Mouse (Mus musculus): ENCODE results near the gene Hsd11b2. TPM values are rescaled to one million over a fixed set of nuclear protein-coding genes. Genes with fewer than 3 reads are reported as not detected.
A peak's percentile ranks its signal among the peaks of the same experiment; 100 is the strongest.

Gene Hsd11b2
- polyA plus RNA-seq, 1 experiment from 2014 or later: 12.6 TPM

DNA sequence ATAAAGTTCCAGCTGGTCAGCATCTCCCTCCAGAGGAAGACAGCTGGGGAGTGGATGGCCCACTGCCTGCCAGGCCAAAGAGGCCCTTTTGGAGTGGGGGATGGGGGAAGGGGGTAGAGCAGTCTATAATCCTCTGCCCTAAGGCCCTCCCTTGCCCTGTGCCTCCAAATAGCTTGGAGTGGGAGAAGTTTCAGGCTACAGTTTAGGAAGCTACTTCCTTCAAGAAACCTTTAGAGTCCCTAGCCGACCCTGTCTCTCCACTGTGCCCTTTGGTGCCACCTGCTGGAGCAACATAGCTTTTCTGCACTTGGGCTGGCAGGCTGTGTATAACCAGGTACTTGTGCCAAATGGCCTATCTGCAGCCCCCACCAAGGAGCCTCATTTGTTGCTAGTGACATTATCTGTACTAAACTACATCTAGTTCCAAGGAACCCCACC lies 15.4 kb downstream of the Hsd11b2 start:
- Histone ChIP-seq H3K27ac (replicated peaks; ENCODE audit: low read depth, low read length) (no peak overlapping the region), H3K4me3 (ENCODE audit: low read depth, low read length) (no peak overlapping the region), H3K4me2 (ENCODE audit: low read depth, low read length) (no peak overlapping the region), H3K9ac (replicated peaks; ENCODE audit: low read length) (no peak overlapping the region), H3K27me3 (ENCODE audit: control insufficient read depth, insufficient read depth, low read length) (no peaks in the 10 kb centered on the region), H3K4me1 (ENCODE audit: control insufficient read depth, insufficient read depth, low read length) (peaks cover 3% of the 10 kb centered on the region; the same call in 1 of the 2 replicates), H3K9me3 (replicated peaks; ENCODE audit: control insufficient read depth, low read length) (no peaks in the 10 kb centered on the region), H3K36me3 (replicated peaks; ENCODE audit: control insufficient read depth, insufficient read depth, low read depth, low read length) (no peaks in the 10 kb centered on the region)
- no peak; the same call in 1 of the 2 replicates for ATAC-seq (replicated peaks; ENCODE audit: insufficient number of reproducible peaks, low FRiP score, low TSS enrichment, low read depth)
- peak; percentile 89 for DNase-seq (ENCODE audit: low spot score)
- WGBS: 4% methylated on average over 1 of the region's 1 CpGs

GRCm38 (mm10) chr8:105536546-105536945 lies 18.0 kb downstream of the Hsd11b2 start:
- DNase-seq (ENCODE audit: low spot score) (no peak), ATAC-seq (replicated peaks; ENCODE audit: insufficient number of reproducible peaks, low FRiP score, low TSS enrichment, low read depth) (no peak)
- Histone ChIP-seq H3K9me3 (replicated peaks; ENCODE audit: control insufficient read depth, low read length) (no peaks in the 10 kb centered on the region), H3K4me1 (ENCODE audit: control insufficient read depth, insufficient read depth, low read length) (peaks cover 3% of the 10 kb centered on the region; the same call in 1 of the 2 replicates), H3K4me2 (ENCODE audit: low read depth, low read length) (no peak overlapping the region), H3K27me3 (ENCODE audit: control insufficient read depth, insufficient read depth, low read length) (no peaks in the 10 kb centered on the region), H3K27ac (replicated peaks; ENCODE audit: low read depth, low read length) (no peak overlapping the region), H3K4me3 (ENCODE audit: low read depth, low read length) (no peak overlapping the region), H3K36me3 (replicated peaks; ENCODE audit: control insufficient read depth, insufficient read depth, low read depth, low read length) (no peaks in the 10 kb centered on the region), H3K9ac (replicated peaks; ENCODE audit: low read length) (no peak overlapping the region)
- WGBS: 98% methylated on average over 3 of the region's 3 CpGs

DNA sequence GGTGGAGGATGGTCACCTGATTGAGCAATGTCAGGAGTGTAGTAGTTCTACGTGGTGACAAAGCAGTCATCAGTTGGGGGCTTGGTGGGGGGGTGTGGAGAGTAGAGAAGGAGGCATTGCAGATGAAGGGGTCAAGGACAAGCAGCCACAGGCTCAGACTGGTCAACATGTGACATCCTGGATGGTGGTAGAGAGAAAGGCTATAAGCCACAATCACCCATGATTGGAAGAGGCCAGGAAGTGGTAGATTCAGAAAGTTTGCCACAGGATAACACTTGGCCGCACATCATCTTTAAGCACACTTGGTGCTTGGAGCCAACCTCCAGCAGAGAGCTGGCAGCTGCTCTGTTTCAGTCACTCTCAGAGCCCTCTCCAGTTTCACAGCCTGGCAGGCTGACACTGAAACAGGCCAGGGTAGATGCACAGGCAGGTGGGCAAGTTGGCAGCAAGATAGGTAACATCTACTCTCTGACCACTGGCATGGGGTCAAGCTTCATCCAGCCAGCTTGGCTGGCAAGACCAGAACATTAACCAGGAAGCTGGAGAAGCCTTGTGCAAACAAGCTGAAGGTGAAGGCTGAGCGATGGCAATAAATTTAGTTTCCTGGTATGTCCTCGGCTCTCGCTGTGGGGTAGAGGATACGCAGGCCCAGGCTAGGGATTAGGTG lies 18.6 kb downstream of the Hsd11b2 start:
- Histone ChIP-seq H3K4me1 (ENCODE audit: control insufficient read depth, insufficient read depth, low read length) (peaks cover 3% of the 10 kb centered on the region; the same call in 1 of the 2 replicates), H3K27me3 (ENCODE audit: control insufficient read depth, insufficient read depth, low read length) (no peaks in the 10 kb centered on the region), H3K36me3 (replicated peaks; ENCODE audit: control insufficient read depth, insufficient read depth, low read depth, low read length) (no peaks in the 10 kb centered on the region), H3K4me3 (ENCODE audit: low read depth, low read length) (no peak overlapping the region), H3K27ac (replicated peaks; ENCODE audit: low read depth, low read length) (no peak overlapping the region), H3K9ac (replicated peaks; ENCODE audit: low read length) (no peak overlapping the region), H3K4me2 (ENCODE audit: low read depth, low read length) (no peak overlapping the region), H3K9me3 (replicated peaks; ENCODE audit: control insufficient read depth, low read length) (no peaks in the 10 kb centered on the region)
- no peak for ATAC-seq (replicated peaks; ENCODE audit: insufficient number of reproducible peaks, low FRiP score, low TSS enrichment, low read depth)
- WGBS: 90% methylated on average over 6 of the region's 6 CpGs
- no peak for DNase-seq (ENCODE audit: low spot score)

- H3K9ac ChIP-seq (replicated peaks; ENCODE audit: low read length): no peak overlapping the region
- H3K4me1 ChIP-seq (ENCODE audit: control insufficient read depth, insufficient read depth, low read length): no peaks in the 10 kb centered on the region
- no peaks in the 10 kb centered on the region for H3K27me3 ChIP-seq (ENCODE audit: control insufficient read depth, insufficient read depth, low read length)
- H3K4me3 ChIP-seq (ENCODE audit: low read depth, low read length): no peak overlapping the region
- 86% methylated on average over 4 of the region's 4 CpGs for WGBS
- H3K27ac ChIP-seq (replicated peaks; ENCODE audit: low read depth, low read length): no peak overlapping the region
- H3K4me2 ChIP-seq (ENCODE audit: low read depth, low read length): no peak overlapping the region
- ATAC-seq (replicated peaks; ENCODE audit: insufficient number of reproducible peaks, low FRiP score, low TSS enrichment, low read depth): no peak
- no peaks in the 10 kb centered on the region for H3K9me3 ChIP-seq (replicated peaks; ENCODE audit: control insufficient read depth, low read length)
- no peaks in the 10 kb centered on the region for H3K36me3 ChIP-seq (replicated peaks; ENCODE audit: control insufficient read depth, insufficient read depth, low read depth, low read length)
- DNase-seq (ENCODE audit: low spot score): no peak
Observed at GRCm38 (mm10) chr8:105538940-105539339, 20.4 kb downstream of the Hsd11b2 start.

DNA sequence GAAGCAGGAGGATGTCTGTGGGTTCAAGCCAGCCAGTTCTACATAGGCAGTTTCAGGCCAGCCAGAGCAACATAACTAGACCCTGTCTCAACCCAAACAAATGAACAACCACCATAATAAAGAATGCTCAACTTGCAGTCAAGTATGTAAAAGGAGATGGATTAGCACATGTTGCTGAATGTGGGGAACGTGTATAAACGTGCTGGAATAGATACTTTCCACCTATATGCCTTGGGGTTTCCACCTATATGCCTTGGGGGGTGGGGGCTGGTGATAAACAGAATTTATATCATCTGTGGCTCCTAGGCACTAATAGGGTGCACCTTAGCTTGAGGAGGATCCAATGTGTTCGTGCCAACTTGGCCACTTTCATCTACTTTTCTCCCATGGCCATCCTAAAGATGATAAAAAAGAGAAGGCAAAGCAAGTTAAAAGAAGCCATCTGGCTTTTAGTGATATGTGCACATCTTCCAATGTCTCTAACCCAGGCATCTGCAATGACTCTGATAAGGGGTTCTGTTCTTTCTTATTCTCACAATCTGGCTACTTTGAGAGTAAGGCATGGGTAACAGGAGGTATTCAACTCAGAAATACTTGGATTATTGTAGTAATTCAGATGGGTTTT lies 23.6 kb downstream of the Hsd11b2 start:
- Histone ChIP-seq H3K9ac (replicated peaks; ENCODE audit: low read length) (no peak overlapping the region), H3K36me3 (replicated peaks; ENCODE audit: control insufficient read depth, insufficient read depth, low read depth, low read length) (no peaks in the 10 kb centered on the region), H3K27me3 (ENCODE audit: control insufficient read depth, insufficient read depth, low read length) (no peaks in the 10 kb centered on the region), H3K27ac (replicated peaks; ENCODE audit: low read depth, low read length) (no peak overlapping the region), H3K9me3 (replicated peaks; ENCODE audit: control insufficient read depth, low read length) (no peaks in the 10 kb centered on the region), H3K4me3 (ENCODE audit: low read depth, low read length) (no peak overlapping the region), H3K4me2 (ENCODE audit: low read depth, low read length) (no peak overlapping the region), H3K4me1 (ENCODE audit: control insufficient read depth, insufficient read depth, low read length) (no peaks in the 10 kb centered on the region)
- ATAC-seq (replicated peaks; ENCODE audit: insufficient number of reproducible peaks, low FRiP score, low TSS enrichment, low read depth) (no peak), DNase-seq (ENCODE audit: low spot score) (no peak)
- 76% methylated on average over 3 of the region's 3 CpGs for WGBS

DNA sequence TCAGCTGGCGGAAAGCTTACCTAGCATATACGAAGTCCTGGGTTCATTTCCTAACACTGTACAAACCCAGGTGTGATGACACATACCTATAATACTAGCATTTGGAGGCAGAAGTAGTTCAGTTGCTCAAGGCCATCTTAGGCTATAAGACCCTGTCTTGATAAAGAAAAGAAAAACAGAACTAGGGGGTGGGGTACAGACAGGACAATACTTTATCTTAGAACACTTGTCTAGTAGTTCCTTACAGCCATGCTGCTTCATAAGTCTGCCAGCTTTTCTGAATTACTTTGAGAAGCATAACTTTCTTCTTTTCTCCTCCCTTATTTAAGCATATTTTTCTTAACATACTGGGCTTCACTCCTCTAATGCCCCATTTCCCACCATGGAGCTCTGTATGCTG lies 24.3 kb downstream of the Hsd11b2 start:
- no peak for ATAC-seq (replicated peaks; ENCODE audit: insufficient number of reproducible peaks, low FRiP score, low TSS enrichment, low read depth)

DNA sequence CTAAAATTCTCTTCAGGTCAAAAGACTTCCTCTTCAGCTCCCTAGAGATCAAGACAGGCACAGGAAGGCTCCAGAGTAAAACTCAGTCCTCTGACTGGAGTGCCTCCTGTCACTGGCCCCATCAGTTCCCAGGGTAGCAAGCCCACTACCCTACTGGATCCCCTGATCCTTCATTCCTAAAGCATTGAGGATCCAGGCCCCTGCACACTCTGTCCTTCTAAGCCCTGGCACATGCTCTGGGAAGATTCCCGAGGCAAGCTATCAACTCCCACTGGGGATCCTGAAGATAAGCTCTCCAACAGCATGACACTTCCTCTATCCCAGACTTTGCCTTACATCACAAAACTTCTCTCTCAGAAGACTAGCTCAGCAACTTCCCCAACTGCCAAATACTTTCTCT lies 25.1 kb downstream of the Hsd11b2 start:
- ATAC-seq (replicated peaks; ENCODE audit: insufficient number of reproducible peaks, low FRiP score, low TSS enrichment, low read depth): no peak
- H3K4me1 ChIP-seq (ENCODE audit: control insufficient read depth, insufficient read depth, low read length): no peaks in the 10 kb centered on the region
- no peak for DNase-seq (ENCODE audit: low spot score)
- 61% methylated on average over 1 of the region's 1 CpGs for WGBS
- H3K27me3 ChIP-seq (ENCODE audit: control insufficient read depth, insufficient read depth, low read length): no peaks in the 10 kb centered on the region
- no peaks in the 10 kb centered on the region for H3K9me3 ChIP-seq (replicated peaks; ENCODE audit: control insufficient read depth, low read length)
- no peak overlapping the region for H3K27ac ChIP-seq (replicated peaks; ENCODE audit: low read depth, low read length)
- H3K36me3 ChIP-seq (replicated peaks; ENCODE audit: control insufficient read depth, insufficient read depth, low read depth, low read length): no peaks in the 10 kb centered on the region
- H3K4me2 ChIP-seq (ENCODE audit: low read depth, low read length): no peak overlapping the region; the same call in 1 of the 2 replicates
- H3K9ac ChIP-seq (replicated peaks; ENCODE audit: low read length): no peak overlapping the region
- H3K4me3 ChIP-seq (ENCODE audit: low read depth, low read length): no peak overlapping the region

More for the DNA sequence above, 24.3 kb downstream of the Hsd11b2 start:
- Histone ChIP-seq H3K9me3 (replicated peaks; ENCODE audit: control insufficient read depth, low read length) (no peaks in the 10 kb centered on the region), H3K36me3 (replicated peaks; ENCODE audit: control insufficient read depth, insufficient read depth, low read depth, low read length) (no peaks in the 10 kb centered on the region), H3K9ac (replicated peaks; ENCODE audit: low read length) (no peak overlapping the region), H3K4me2 (ENCODE audit: low read depth, low read length) (no peak overlapping the region), H3K4me3 (ENCODE audit: low read depth, low read length) (no peak overlapping the region), H3K4me1 (ENCODE audit: control insufficient read depth, insufficient read depth, low read length) (no peaks in the 10 kb centered on the region), H3K27me3 (ENCODE audit: control insufficient read depth, insufficient read depth, low read length) (no peaks in the 10 kb centered on the region), H3K27ac (replicated peaks; ENCODE audit: low read depth, low read length) (no peak overlapping the region)
- no peak for DNase-seq (ENCODE audit: low spot score)
- 90% methylated on average over 2 of the region's 2 CpGs for WGBS

DNA sequence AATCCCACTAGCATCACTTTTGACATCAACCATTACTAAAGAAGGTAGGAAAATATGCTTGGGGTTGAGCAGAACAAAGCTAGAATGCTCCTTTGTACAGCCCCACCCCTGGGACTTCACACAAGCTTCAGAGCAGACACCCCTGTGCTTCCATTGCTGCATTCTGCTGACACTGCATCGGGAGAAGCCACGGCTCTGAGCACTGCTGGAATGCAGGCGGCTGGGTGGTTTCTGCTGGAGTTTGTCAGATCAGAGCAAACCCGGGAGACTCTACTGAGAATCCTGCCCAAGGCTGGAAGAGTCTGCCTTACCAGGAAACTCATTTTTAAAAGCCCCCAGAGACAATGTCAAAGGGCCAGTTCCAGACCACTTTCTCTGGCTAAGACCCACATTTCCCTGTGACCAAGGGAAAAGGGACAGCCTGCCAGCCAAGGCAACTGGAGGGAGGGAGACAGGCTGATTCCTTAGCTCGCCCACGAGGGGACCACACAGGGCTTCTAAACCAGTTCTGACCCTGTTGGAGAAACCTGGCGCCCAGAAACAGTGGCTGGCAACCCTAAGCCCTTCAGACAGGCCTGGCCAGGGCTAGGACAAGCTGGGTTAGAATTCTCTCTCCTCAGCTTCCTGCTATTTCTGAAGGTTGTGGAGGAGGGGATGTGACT lies 26.1 kb downstream of the Hsd11b2 start:
- no peaks in the 10 kb centered on the region for H3K36me3 ChIP-seq (replicated peaks; ENCODE audit: control insufficient read depth, insufficient read depth, low read depth, low read length)

More for the DNA sequence above, 26.1 kb downstream of the Hsd11b2 start:
- Histone ChIP-seq H3K4me1 (ENCODE audit: control insufficient read depth, insufficient read depth, low read length) (no peaks in the 10 kb centered on the region), H3K4me2 (ENCODE audit: low read depth, low read length) (no peak overlapping the region), H3K27me3 (ENCODE audit: control insufficient read depth, insufficient read depth, low read length) (no peaks in the 10 kb centered on the region), H3K27ac (replicated peaks; ENCODE audit: low read depth, low read length) (no peak overlapping the region), H3K4me3 (ENCODE audit: low read depth, low read length) (no peak overlapping the region), H3K9ac (replicated peaks; ENCODE audit: low read length) (no peak overlapping the region), H3K9me3 (replicated peaks; ENCODE audit: control insufficient read depth, low read length) (no peaks in the 10 kb centered on the region)
- ATAC-seq (replicated peaks; ENCODE audit: insufficient number of reproducible peaks, low FRiP score, low TSS enrichment, low read depth) (no peak), DNase-seq (ENCODE audit: low spot score) (no peak)
- 49% methylated on average over 7 of the region's 7 CpGs for WGBS

Measured in embryonic facial prominence, embryonic 11.5 days (tissue).